Mouse (Mus musculus): ENCODE measurements around the gene Iqca.

- no peak for TF ChIP-seq POLR2A (IDR thresholded peaks at IDR 0.05; ENCODE audit: low read depth, low read length)
- TF ChIP-seq CTCF (conservative IDR thresholded peaks at IDR 0.05; ENCODE audit: insufficient read depth, insufficient read length, low read depth, low read length), result no peak
These were observed 41.9 kb downstream of the Iqca start for GRCm38 (mm10) chr1:90111198-90111839.

Data from kidney, adult 2 months (tissue).